Mouse (Mus musculus) liver, adult 2 months (tissue): ENCODE data around the gene Rrp8. TPM values are rescaled to one million over a fixed set of nuclear protein-coding genes. Genes with fewer than 3 reads are reported as not detected.

Source experiments
- DNase-seq: peaks from one replicate; pipeline ENCODE4 v3.0.0-alpha.2; 2011; ENCODE audit warnings: low read depth, low spot score; ENCODE audit errors: extremely low read depth
- H3K27ac ChIP-seq: fragments of 200-500 bp; replicated peaks from 2 replicates; pipeline ENCODE4 v1.5.1; 2012; ENCODE audit warnings: low read depth, mild to moderate bottlenecking, control low read depth, inconsistent platforms, low read length; ENCODE audit not compliant: insufficient read depth
- H3K27me3 ChIP-seq: fragments of 200-500 bp; 2 replicates; pipeline ENCODE4 v1.6.1; 2012; ENCODE audit warnings: mild to moderate bottlenecking, moderate library complexity, low read length, inconsistent platforms; ENCODE audit not compliant: control insufficient read depth, insufficient read depth
- H3K36me3 ChIP-seq: fragments of 200-500 bp; 2 replicates; pipeline ENCODE4 v1.6.1; 2012; ENCODE audit warnings: low read length, inconsistent platforms; ENCODE audit not compliant: control insufficient read depth, insufficient read depth
- H3K4me1 ChIP-seq: fragments of 200-500 bp; 2 replicates; pipeline ENCODE4 v1.6.1; 2011; ENCODE audit warnings: low read length; ENCODE audit not compliant: control insufficient read depth, insufficient read depth
- H3K4me3 ChIP-seq: fragments of 200-500 bp; 2 replicates; pipeline ENCODE4 v1.5.1; 2011; ENCODE audit warnings: low read depth, mild to moderate bottlenecking, control low read depth, low read length, moderate library complexity; ENCODE audit not compliant: insufficient read depth
- H3K79me2 ChIP-seq: fragments of 200-500 bp; 2 replicates; pipeline ENCODE4 v1.6.1; 2012; ENCODE audit warnings: inconsistent platforms, mild to moderate bottlenecking, low read length, moderate library complexity; ENCODE audit not compliant: control insufficient read depth, insufficient read depth
- H3K9ac ChIP-seq: fragments of 200-500 bp; 2 replicates; pipeline ENCODE4 v1.6.1; 2012; ENCODE audit warnings: low read depth, mild to moderate bottlenecking, control low read depth, inconsistent platforms, low read length
- CTCF ChIP-seq: fragments of 200-500 bp; IDR thresholded peaks from 2 replicates; pipeline ENCODE4 v1.5.1; 2011; ENCODE audit warnings: low read depth, low read length, control low read depth
- POLR2A ChIP-seq: fragments of 200-500 bp; IDR thresholded peaks from 2 replicates; pipeline ENCODE4 v1.6.1; 2011; ENCODE audit warnings: low read length, control low read depth; ENCODE audit not compliant: insufficient read depth; ENCODE audit errors: extremely low read depth
- WGBS: fragments of 180-500 bp; shearing (Covaris S2); methylation state at CpG from one replicate; pipeline ENCODE4 v1.1.7; 2018; 5-methylcytosine and 5-hydroxymethylcytosine counted together
- polyA plus RNA-seq: library from polyadenylated mRNA; depleted of rRNA; stranded (reverse); fragments of >200 nt; gene quantifications from 2 replicates; pipeline ENCODE4 v1.2.3, GENCODE M21; 2012
- total RNA-seq: library from RNA; depleted of rRNA; stranded (reverse); fragments of >200 nt; gene quantifications from 2 replicates; pipeline ENCODE4 v1.2.3, GENCODE M21; 2014

Rrp8 gene
- total and polyA plus RNA-seq, 2 experiments, result 4.9 to 5.9 TPM

GRCm38 (mm10) chr7:105777797-105778552 is 40.8 kb upstream of the Rrp8 start:
- 60% methylated on average over 13 of the region's 13 CpGs for WGBS
- TF ChIP-seq CTCF (no peak), POLR2A (no peak)

DNA sequence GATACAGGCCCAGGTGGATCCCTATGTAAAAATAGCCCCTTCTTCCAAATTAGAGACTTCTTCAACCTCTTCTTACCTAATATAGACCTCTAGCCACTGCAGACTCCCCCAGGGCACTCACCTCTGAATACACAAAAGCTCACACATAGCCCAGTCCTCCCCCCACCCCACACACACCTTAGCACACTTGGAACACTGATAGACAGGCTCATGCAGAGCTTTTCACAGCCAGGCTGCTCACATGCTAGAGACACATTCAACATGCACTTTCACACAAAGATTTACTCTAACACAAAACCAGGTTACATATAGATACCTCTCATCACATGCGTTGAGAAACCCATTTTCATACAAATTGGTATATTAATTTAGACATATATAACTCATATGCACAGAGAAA is 40.1 kb upstream of the Rrp8 start:
- H3K36me3 ChIP-seq, result no peaks in the 10 kb centered on the region
- DNase-seq, result no peak
- no peak overlapping the region for H3K9ac ChIP-seq
- no peak overlapping the region for H3K4me3 ChIP-seq
- WGBS, result 95% methylated on average over 1 of the region's 1 CpGs
- no peaks in the 10 kb centered on the region for H3K79me2 ChIP-seq
- no peaks in the 10 kb centered on the region for H3K27me3 ChIP-seq
- no peaks in the 10 kb centered on the region; the same call in 1 of the 2 replicates for H3K4me1 ChIP-seq
- TF ChIP-seq CTCF, result no peak
- TF ChIP-seq POLR2A, result no peak
- no peak overlapping the region for H3K27ac ChIP-seq

More at GRCm38 (mm10) chr7:105777797-105778552, 40.8 kb upstream of the Rrp8 start:
- no peaks in the 10 kb centered on the region; the same call in 1 of the 2 replicates for H3K4me1 ChIP-seq
- DNase-seq, result no peak
- H3K27me3 ChIP-seq, result no peaks in the 10 kb centered on the region
- H3K27ac ChIP-seq, result peak overlapping the region; percentile 22
- H3K4me3 ChIP-seq, result no peak overlapping the region
- no peaks in the 10 kb centered on the region for H3K36me3 ChIP-seq
- no peaks in the 10 kb centered on the region for H3K79me2 ChIP-seq
- no peak overlapping the region for H3K9ac ChIP-seq

GRCm38 (mm10) chr7:105776026-105776425 is 38.8 kb upstream of the Rrp8 start:
- 82% methylated on average over 2 of the region's 2 CpGs for WGBS
- no peak overlapping the region for H3K4me3 ChIP-seq
- no peaks in the 10 kb centered on the region for H3K79me2 ChIP-seq

GRCm38 (mm10) chr7:105774661-105775060 is 37.5 kb upstream of the Rrp8 start:
- H3K4me1 ChIP-seq, result peaks cover 4% of the 10 kb centered on the region
- no peaks in the 10 kb centered on the region for H3K79me2 ChIP-seq
- H3K36me3 ChIP-seq, result no peaks in the 10 kb centered on the region
- no peaks in the 10 kb centered on the region for H3K27me3 ChIP-seq
- TF ChIP-seq POLR2A (no peak), CTCF (no peak)
- DNase-seq, result no peak
- WGBS, result 76% methylated on average over 8 of the region's 8 CpGs
- no peak overlapping the region for H3K9ac ChIP-seq
- no peak overlapping the region for H3K4me3 ChIP-seq
- no peak overlapping the region for H3K27ac ChIP-seq

More at GRCm38 (mm10) chr7:105776026-105776425, 38.8 kb upstream of the Rrp8 start:
- H3K4me1 ChIP-seq, result no peaks in the 10 kb centered on the region; the same call in 1 of the 2 replicates
- TF ChIP-seq POLR2A, result no peak
- TF ChIP-seq CTCF, result no peak
- H3K9ac ChIP-seq, result no peak overlapping the region
- H3K27ac ChIP-seq, result no peak overlapping the region
- no peaks in the 10 kb centered on the region for H3K27me3 ChIP-seq
- no peak for DNase-seq
- H3K36me3 ChIP-seq, result no peaks in the 10 kb centered on the region

DNA sequence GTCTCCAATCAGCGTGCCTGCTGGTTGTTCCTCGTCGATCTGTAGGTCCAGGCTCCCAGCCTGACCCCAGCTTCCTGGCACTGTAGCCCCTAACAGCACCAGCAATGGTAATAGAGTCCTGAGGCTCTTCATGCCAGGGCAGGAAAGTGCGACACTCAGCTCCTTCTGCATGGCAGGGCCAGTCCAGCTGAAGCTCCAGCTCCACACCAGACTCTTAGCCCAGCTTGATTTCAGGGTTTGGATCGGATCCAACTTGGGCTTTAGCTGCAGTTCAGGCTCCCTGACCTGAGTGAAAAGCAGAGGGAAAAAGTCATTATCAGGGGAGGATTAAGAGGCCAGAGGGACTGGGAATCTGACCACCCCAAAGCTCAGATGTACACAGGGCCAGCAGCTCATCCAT is 35.9 kb upstream of the Rrp8 start:
- H3K9ac ChIP-seq, result no peak overlapping the region
- no peaks in the 10 kb centered on the region for H3K79me2 ChIP-seq
- no peaks in the 10 kb centered on the region for H3K36me3 ChIP-seq
- 83% methylated on average over 5 of the region's 5 CpGs for WGBS
- TF ChIP-seq CTCF, result no peak
- TF ChIP-seq POLR2A, result no peak
- H3K4me1 ChIP-seq, result peaks cover 4% of the 10 kb centered on the region
- H3K27ac ChIP-seq, result no peak overlapping the region
- no peak for DNase-seq
- H3K4me3 ChIP-seq, result no peak overlapping the region
- H3K27me3 ChIP-seq, result no peaks in the 10 kb centered on the region

GRCm38 (mm10) chr7:105772331-105772730 is 35.1 kb upstream of the Rrp8 start:
- 93% methylated on average over 15 of the region's 15 CpGs for WGBS
- Histone ChIP-seq H3K36me3 (no peaks in the 10 kb centered on the region), H3K27me3 (no peaks in the 10 kb centered on the region), H3K4me3 (no peak overlapping the region), H3K27ac (no peak overlapping the region), H3K79me2 (no peaks in the 10 kb centered on the region), H3K4me1 (peaks cover 4% of the 10 kb centered on the region), H3K9ac (no peak overlapping the region)
- no peak for TF ChIP-seq CTCF
- no peak for TF ChIP-seq POLR2A
- DNase-seq, result no peak
